Mouse (Mus musculus) monocyte, adult 59 days (primary cell): ENCODE measurements around the gene Sde2. TPM values are rescaled to one million over a fixed set of nuclear protein-coding genes. Genes with fewer than 3 reads are reported as not detected.

Source experiments
- total RNA-seq, 2 experiments: library from RNA; stranded (reverse); gene quantifications; one replicate each; pipeline ENCODE4 v1.2.4; 2023

The Sde2 gene
- total RNA-seq = 10 to 100 TPM; 60.1 to 61.2 TPM

GRCm38 (mm10) chr1:180850316-180851270 lies at the start of gene Sde2:
Gene Sde2 (plus strand): TSS chr1:180851127.

GRCm38 (mm10) chr1:180813885-180814740 lies 36.8 kb upstream of the Sde2 start, which contains the start of gene H3f3a:
Gene H3f3a (minus strand): TSS chr1:180813943.

GRCm38 (mm10) chr1:180892808-180893207 lies 41.9 kb downstream of the Sde2 start, which contains the start of gene Lefty2:
Gene Lefty2 (plus strand): TSS chr1:180893108.

GRCm38 (mm10) chr1:180904039-180904814 lies 53.3 kb downstream of the Sde2 start, which contains the start of gene Pycr2:
Gene Pycr2 (plus strand): TSS chr1:180904293.

Other genes starting within 250 kb of the Sde2 start
- 10 to 100 TPM in 1 of 2 experiments, 1 to 10 TPM in 1; 8.7 to 10.6 TPM for gene Lin9, start 210.0 kb upstream of the Sde2 start, total RNA-seq
- gene Mixl1, start 154.1 kb upstream of the Sde2 start, total RNA-seq = not detected
- gene Acbd3, start 125.1 kb upstream of the Sde2 start, total RNA-seq = 10 to 100 TPM; 40.8 to 42.4 TPM
- 1,000 to 10,000 TPM; 1,677 to 1,772 TPM for gene H3f3a, start 37.2 kb upstream of the Sde2 start, total RNA-seq
- gene Lefty2, start 42.0 kb downstream of the Sde2 start, total RNA-seq = not detected
- gene Pycr2, start 53.2 kb downstream of the Sde2 start, total RNA-seq = 10 to 100 TPM; 17.2 to 18.5 TPM
- 1 to 10 TPM in 1 of 2 experiments, under 1 TPM in 1; 0.79 to 1.1 TPM for gene Lefty1, start 83.9 kb downstream of the Sde2 start, total RNA-seq
- gene Tmem63a, start 91.2 kb downstream of the Sde2 start, total RNA-seq = 10 to 100 TPM; 35.2 to 39.9 TPM
- 10 to 100 TPM; 22.5 to 26.0 TPM for gene Ephx1, start 169.8 kb downstream of the Sde2 start, total RNA-seq
- gene 9130409I23Rik, start 200.1 kb downstream of the Sde2 start, total RNA-seq = not detected